Mouse (Mus musculus) stomach, postnatal 0 days (tissue): ENCODE data around the gene Cyp2d10.
"Not testable (repeated sequence)": the region's sequence is repeated elsewhere in the genome, so short reads cannot be mapped to it uniquely, and the experiment has no call there.

Experiments
- CTCF ChIP-seq: IDR thresholded peaks from 2 replicates; pipeline ENCODE4 v1.5.1; 2016; ENCODE audit warnings: antibody characterized with exemption, low read depth, mild to moderate bottlenecking, moderate library complexity
- EP300 ChIP-seq: optimal IDR thresholded peaks from 2 replicates; pipeline ENCODE3; 2016; ENCODE audit warnings: antibody characterized with exemption

DNA sequence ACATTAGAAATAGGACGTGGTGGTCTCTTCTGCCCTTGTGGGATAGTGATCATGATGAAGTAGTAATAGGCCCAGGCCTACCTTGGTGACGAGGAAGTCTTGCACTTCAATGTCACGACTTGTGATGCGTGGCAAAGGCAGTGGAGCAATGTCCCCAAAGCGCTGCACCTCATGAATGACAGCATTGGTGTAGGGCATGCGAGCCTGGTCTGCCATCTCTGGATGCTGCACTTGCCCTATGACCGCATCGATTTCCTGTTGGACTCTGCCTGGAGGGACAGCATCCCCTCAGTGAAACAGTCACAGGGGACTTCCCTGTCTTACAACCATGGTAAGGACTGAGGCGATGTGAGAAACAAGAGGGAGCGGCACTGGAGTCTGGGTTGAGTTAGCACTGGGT is 17.1 kb downstream of the Cyp2d10 start:
- not testable (repeated sequence) for TF ChIP-seq CTCF, EP300
